Mouse (Mus musculus): ENCODE data around the gene Slc35e4. TPM values are rescaled to one million over a fixed set of nuclear protein-coding genes. Genes with fewer than 3 reads are reported as not detected.

Gene Slc35e4
- polyA plus RNA-seq, 1 experiment from 2014 or later: 8.6 TPM

DNA sequence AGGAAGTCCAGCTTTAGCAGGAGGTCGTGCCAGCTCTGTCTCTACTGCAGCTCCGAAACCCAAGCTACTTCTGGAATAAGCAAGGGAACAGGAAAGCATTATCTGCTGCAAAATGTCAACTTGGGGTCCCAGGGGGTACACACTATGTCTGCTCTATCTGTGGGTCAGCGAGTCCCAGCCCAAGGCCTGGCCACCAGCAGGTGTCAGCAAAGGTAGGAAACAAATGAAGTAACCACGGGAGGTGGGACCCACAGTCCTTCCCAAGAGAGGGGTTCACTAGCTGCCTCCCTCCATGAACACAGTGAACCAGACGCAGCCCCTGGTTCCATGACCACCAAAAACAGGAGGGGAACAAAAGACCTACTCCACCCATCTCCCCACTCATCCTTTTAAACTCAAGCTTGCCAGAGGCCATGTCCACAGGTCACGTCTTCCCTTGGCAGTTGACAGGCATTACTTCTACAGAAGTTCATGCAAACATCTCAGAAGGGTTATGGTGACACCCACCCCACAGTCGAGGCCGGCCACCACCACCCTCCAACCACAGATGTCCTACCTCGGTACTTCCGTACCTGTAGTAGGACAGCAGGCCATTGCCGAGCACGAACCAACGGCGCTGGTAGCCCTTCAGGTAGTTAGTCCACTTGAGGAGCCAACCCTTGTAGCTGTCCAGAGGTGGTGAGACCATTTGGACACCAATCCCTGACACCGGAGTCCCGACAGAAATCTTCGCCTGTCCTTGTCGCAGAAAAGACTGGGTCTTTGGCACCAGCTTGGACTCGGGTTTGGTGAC lies 51.6 kb downstream of the Slc35e4 start:
- no peaks in the 10 kb centered on the region for H3K9me3 ChIP-seq
- no peaks in the 10 kb centered on the region for H3K36me3 ChIP-seq
- H3K4me3 ChIP-seq: peak overlapping the region; percentile 55
- ATAC-seq (ENCODE audit: insufficient number of reproducible peaks, insufficient read depth, low FRiP score, low TSS enrichment, low read depth): no peak
- H3K9ac ChIP-seq: peak overlapping the region; percentile 72
- H3K27me3 ChIP-seq: peaks cover 26% of the 10 kb centered on the region
- H3K4me1 ChIP-seq: peaks cover 12% of the 10 kb centered on the region
- H3K4me2 ChIP-seq: peak overlapping the region; percentile 82
- 69% methylated on average over 19 of the region's 19 CpGs for WGBS
- no peak overlapping the region for H3K27ac ChIP-seq

DNA sequence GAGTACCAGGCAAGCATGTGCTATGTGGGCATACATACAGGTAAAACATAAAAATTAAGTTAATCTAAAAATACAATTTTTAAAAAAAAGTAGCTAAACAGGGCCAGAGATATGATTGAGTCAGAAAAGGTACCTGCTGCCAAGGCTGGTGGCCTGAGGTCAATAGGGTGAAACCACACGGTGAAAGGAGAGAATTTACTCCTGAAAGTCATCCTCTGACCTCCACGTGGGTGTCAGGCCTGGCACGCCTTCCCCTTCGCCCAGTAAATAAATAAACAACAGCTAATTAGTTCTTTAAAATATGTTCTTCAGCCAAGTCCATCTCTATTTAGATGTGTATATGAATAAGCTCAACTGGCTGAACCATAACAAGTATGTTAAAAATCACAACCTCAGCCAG lies 54.1 kb downstream of the Slc35e4 start:
- WGBS: 80% methylated on average over 4 of the region's 4 CpGs
- ATAC-seq (ENCODE audit: insufficient number of reproducible peaks, insufficient read depth, low FRiP score, low TSS enrichment, low read depth): no peak

DNA sequence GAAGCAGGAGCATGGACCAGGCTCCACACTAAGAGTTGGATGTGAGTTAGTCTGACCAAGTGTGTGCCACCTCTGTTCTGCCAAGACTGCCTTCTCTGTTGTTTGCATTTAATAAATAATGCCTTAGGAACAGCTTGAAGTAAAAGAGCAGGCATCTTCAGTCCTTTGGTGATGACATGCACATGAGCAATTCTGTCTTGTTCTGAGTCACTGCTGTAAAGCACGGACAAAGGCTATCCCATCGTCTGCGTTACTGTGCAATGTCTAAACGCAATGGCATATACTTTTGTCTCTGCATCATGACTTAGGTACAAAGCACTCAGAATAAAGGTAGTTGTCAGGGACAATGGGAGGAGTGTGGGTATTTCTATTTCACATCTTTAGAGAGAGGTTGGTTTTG lies 54.7 kb downstream of the Slc35e4 start:
- ATAC-seq (ENCODE audit: insufficient number of reproducible peaks, insufficient read depth, low FRiP score, low TSS enrichment, low read depth): no peak
- no peak overlapping the region for H3K27ac ChIP-seq
- peaks cover 26% of the 10 kb centered on the region for H3K27me3 ChIP-seq
- no peak overlapping the region for H3K4me2 ChIP-seq
- no peaks in the 10 kb centered on the region for H3K36me3 ChIP-seq
- H3K4me1 ChIP-seq: peaks cover 12% of the 10 kb centered on the region
- no peak overlapping the region for H3K9ac ChIP-seq
- no peak overlapping the region for H3K4me3 ChIP-seq
- 95% methylated on average over 4 of the region's 4 CpGs for WGBS
- H3K9me3 ChIP-seq: no peaks in the 10 kb centered on the region

More for the DNA sequence above, 54.1 kb downstream of the Slc35e4 start:
- H3K9me3 ChIP-seq: no peaks in the 10 kb centered on the region
- H3K4me3 ChIP-seq: no peak overlapping the region
- no peaks in the 10 kb centered on the region for H3K36me3 ChIP-seq
- no peak overlapping the region for H3K9ac ChIP-seq
- peaks cover 26% of the 10 kb centered on the region for H3K27me3 ChIP-seq
- no peak overlapping the region for H3K4me2 ChIP-seq
- peaks cover 12% of the 10 kb centered on the region for H3K4me1 ChIP-seq
- H3K27ac ChIP-seq: no peak overlapping the region

DNA sequence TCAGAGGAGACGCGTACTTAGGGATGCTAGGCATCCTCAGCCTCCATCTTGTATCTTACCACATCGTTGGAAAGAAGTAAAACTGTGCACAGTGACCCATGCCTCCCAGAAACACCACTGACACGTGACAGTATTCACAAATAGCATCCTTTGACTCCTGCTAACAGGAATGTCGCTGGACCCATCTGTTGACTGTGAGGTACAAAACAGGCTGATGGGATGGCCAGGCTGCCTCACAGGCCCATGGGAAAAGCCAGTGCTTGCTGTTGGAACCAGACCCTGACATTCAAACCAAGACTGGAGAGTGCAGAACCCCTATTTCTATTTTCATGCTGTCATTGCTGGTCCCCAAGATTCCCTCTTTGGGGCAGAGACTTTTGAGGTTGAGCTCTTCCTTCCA lies 56.6 kb downstream of the Slc35e4 start:
- 74% methylated on average over 5 of the region's 5 CpGs for WGBS
- no peak for ATAC-seq (ENCODE audit: insufficient number of reproducible peaks, insufficient read depth, low FRiP score, low TSS enrichment, low read depth)

More for the DNA sequence above, 56.6 kb downstream of the Slc35e4 start:
- H3K9ac ChIP-seq: no peak overlapping the region
- H3K36me3 ChIP-seq: no peaks in the 10 kb centered on the region
- no peak overlapping the region for H3K27ac ChIP-seq
- no peaks in the 10 kb centered on the region; the same call in 1 of the 2 replicates for H3K4me1 ChIP-seq
- no peaks in the 10 kb centered on the region; the same call in 1 of the 2 replicates for H3K9me3 ChIP-seq
- no peak overlapping the region for H3K4me2 ChIP-seq
- no peak overlapping the region for H3K4me3 ChIP-seq
- H3K27me3 ChIP-seq: peaks cover 16% of the 10 kb centered on the region

Other genes starting within 250 kb of the Slc35e4 start
- 1.7 and 3.0 TPM in 2 replicates for gene Osbp2, start 50.8 kb downstream of the Slc35e4 start, polyA plus RNA-seq (2015; fragmentation: Nextera tagmentation; extraction: Ambion mirVana)
- gene 4921536K21Rik, start 19.6 kb downstream of the Slc35e4 start, polyA plus RNA-seq (2015; fragmentation: Nextera tagmentation; extraction: Ambion mirVana): 0.20 TPM in 1 of 2 replicates, not detected in the other
- 8.7 and 9.2 TPM in 2 replicates for gene Dusp18, start 19.4 kb downstream of the Slc35e4 start, polyA plus RNA-seq (2015; fragmentation: Nextera tagmentation; extraction: Ambion mirVana)
- 38.9 and 42.1 TPM in 2 replicates for gene Tcn2, start 17.5 kb upstream of the Slc35e4 start, polyA plus RNA-seq (2015; fragmentation: Nextera tagmentation; extraction: Ambion mirVana)
- gene Pes1, start 49.3 kb upstream of the Slc35e4 start, polyA plus RNA-seq (2015; fragmentation: Nextera tagmentation; extraction: Ambion mirVana): 78.6 and 80.9 TPM in 2 replicates
- 0.17 TPM in 1 of 2 replicates, not detected in the other for gene 4930556J24Rik, start 62.1 kb upstream of the Slc35e4 start, polyA plus RNA-seq (2015; fragmentation: Nextera tagmentation; extraction: Ambion mirVana)
- gene Gal3st1, start 69.0 kb upstream of the Slc35e4 start, polyA plus RNA-seq (2015; fragmentation: Nextera tagmentation; extraction: Ambion mirVana): 2.3 and 2.6 TPM in 2 replicates
- 0.52 and 0.85 TPM in 2 replicates for gene Sec14l4, start 116.8 kb upstream of the Slc35e4 start, polyA plus RNA-seq (2015; fragmentation: Nextera tagmentation; extraction: Ambion mirVana)
- gene Sec14l3, start 150.2 kb upstream of the Slc35e4 start, polyA plus RNA-seq (2015; fragmentation: Nextera tagmentation; extraction: Ambion mirVana): not detected in 2 replicates
- 6.7 and 7.7 TPM in 2 replicates for gene Mtfp1, start 180.8 kb upstream of the Slc35e4 start, polyA plus RNA-seq (2015; fragmentation: Nextera tagmentation; extraction: Ambion mirVana)
- 2.0 and 3.8 TPM in 2 replicates for gene Sec14l2, start 208.8 kb upstream of the Slc35e4 start, polyA plus RNA-seq (2015; fragmentation: Nextera tagmentation; extraction: Ambion mirVana)
- 37.4 and 39.4 TPM in 2 replicates for gene Rnf215, start 220.5 kb upstream of the Slc35e4 start, polyA plus RNA-seq (2015; fragmentation: Nextera tagmentation; extraction: Ambion mirVana)
- 8.2 and 9.7 TPM in 2 replicates for gene Ccdc157, start 245.6 kb upstream of the Slc35e4 start, polyA plus RNA-seq (2015; fragmentation: Nextera tagmentation; extraction: Ambion mirVana)
- gene Sf3a1, start 245.7 kb upstream of the Slc35e4 start, polyA plus RNA-seq (2015; fragmentation: Nextera tagmentation; extraction: Ambion mirVana): 59.6 and 71.6 TPM in 2 replicates